Mouse (Mus musculus): ENCODE data around the gene Actrt3. TPM values are rescaled to one million over a fixed set of nuclear protein-coding genes. Genes with fewer than 3 reads are reported as not detected.

Gene Actrt3
- polyA plus RNA-seq, 1 experiment from 2014 or later: 0.11 TPM

DNA sequence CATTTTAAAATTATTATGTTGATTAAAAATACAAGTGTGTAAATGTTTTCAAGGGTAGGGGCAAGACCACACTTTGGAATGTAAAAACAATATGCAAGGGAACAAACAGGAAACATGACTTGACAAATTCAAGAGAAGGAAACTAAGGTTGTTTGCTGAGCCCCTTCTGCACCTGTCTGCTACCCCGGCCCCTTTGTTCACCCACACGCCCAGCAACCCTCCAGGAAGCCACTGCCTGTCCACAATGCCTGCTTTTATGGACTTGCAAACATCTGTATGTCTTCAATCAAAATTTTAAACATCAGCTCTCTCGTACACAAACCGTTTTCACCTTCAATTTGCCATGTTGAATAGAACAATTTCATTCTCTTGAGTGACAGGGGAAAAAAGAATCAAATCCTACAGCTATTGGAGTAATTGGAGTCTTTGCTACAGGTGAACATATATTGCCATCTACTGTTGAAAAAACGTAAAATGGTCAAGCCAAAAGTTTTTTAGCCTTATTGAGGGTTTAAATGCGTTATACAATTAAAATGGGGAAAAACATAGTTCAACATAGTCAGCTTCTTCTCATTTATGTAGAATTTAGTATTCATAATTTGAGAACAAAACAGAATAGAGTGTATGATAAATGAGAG, 38.9 kb downstream of the Actrt3 start:
- ATAC-seq (ENCODE audit: low FRiP score, low read depth): no peak
- H3K4me3 ChIP-seq: no peak overlapping the region
- WGBS: 32% methylated on average over 6 of the region's 6 CpGs

DNA sequence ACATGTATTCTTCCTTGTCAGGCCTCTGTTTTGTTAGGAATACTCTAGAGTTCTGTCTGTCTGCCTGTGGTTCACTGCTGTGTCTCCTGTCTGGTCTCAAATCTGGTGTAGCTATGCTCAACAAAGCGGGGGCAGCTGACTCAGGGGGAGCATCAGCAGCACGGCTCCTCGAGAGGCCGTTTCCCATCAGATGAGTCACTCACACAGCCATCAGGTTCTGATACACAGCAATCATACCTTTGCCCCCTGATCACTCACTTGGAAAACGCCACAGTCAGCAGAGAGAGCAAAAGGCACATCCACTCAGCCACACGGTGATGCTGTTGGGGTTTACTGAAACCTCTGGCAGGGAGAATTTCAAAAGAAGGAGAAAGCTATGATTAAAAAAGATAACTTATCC, 46.0 kb downstream of the Actrt3 start:
- Histone ChIP-seq H3K4me2 (replicated peaks) (no peak overlapping the region), H3K36me3 (no peaks in the 10 kb centered on the region), H3K4me1 (peaks cover 11% of the 10 kb centered on the region), H3K27me3 (no peaks in the 10 kb centered on the region), H3K27ac (no peak overlapping the region), H3K9me3 (no peaks in the 10 kb centered on the region), H3K9ac (no peak overlapping the region), H3K4me3 (no peak overlapping the region)
- 79% methylated on average over 6 of the region's 6 CpGs for WGBS
- no peak for ATAC-seq (ENCODE audit: low FRiP score, low read depth)

More for the DNA sequence above, 38.9 kb downstream of the Actrt3 start:
- Histone ChIP-seq H3K27ac (no peak overlapping the region), H3K27me3 (no peaks in the 10 kb centered on the region), H3K36me3 (no peaks in the 10 kb centered on the region), H3K4me1 (no peaks in the 10 kb centered on the region), H3K9ac (no peak overlapping the region), H3K4me2 (replicated peaks) (no peak overlapping the region), H3K9me3 (no peaks in the 10 kb centered on the region)

DNA sequence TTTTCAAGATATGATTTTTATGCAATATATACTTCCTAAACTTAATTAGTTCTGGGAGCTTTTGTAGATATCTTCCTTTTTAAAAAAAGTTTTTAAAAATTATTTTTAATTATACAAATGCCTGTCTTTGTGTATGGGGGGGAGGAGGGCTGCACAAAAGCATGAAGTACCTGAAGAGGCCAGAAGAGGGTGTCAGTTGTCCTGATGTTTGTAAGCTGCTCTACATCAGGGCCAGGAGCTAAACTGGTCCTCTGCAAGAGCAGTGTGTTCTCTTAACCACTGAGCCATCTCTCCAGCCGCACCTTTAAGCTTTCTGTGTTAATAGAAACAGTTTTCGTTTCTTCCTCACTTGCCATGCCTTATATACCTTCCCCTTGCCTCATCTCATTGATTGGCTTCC, 49.5 kb downstream of the Actrt3 start:
- no peak for ATAC-seq (ENCODE audit: low FRiP score, low read depth)
- Histone ChIP-seq H3K9me3 (no peaks in the 10 kb centered on the region), H3K9ac (no peak overlapping the region), H3K4me2 (replicated peaks) (no peak overlapping the region), H3K4me3 (no peak overlapping the region), H3K4me1 (peaks cover 31% of the 10 kb centered on the region), H3K27ac (no peak overlapping the region), H3K36me3 (no peaks in the 10 kb centered on the region), H3K27me3 (no peaks in the 10 kb centered on the region)
- 68% methylated on average over 2 of the region's 2 CpGs for WGBS

DNA sequence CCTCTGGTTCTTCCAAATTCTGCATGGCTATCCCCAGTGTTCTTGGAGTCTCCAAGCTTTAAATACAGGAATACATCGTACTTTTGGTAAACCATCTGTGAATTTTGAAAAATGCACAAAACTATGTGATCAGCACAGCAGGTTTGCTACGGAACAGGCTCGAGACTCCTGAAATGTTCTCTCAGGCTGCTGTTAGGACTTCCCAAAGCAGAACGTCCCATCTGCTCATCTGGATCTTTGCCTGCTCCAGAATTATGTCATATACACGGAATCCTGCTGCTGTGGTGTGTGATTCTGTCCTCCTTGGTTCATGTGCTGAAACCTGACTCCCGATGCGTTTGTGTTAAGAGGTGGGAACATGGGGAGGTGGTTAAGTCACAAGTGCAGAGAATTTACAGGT, 50.8 kb downstream of the Actrt3 start:
- no peak overlapping the region for H3K4me3 ChIP-seq
- H3K27ac ChIP-seq: no peak overlapping the region
- no peak overlapping the region for H3K4me2 ChIP-seq (replicated peaks)
- 45% methylated on average over 7 of the region's 7 CpGs for WGBS
- H3K9ac ChIP-seq: no peak overlapping the region
- no peaks in the 10 kb centered on the region for H3K27me3 ChIP-seq
- H3K4me1 ChIP-seq: peaks cover 31% of the 10 kb centered on the region
- no peaks in the 10 kb centered on the region for H3K36me3 ChIP-seq
- no peak for ATAC-seq (ENCODE audit: low FRiP score, low read depth)
- no peaks in the 10 kb centered on the region for H3K9me3 ChIP-seq

DNA sequence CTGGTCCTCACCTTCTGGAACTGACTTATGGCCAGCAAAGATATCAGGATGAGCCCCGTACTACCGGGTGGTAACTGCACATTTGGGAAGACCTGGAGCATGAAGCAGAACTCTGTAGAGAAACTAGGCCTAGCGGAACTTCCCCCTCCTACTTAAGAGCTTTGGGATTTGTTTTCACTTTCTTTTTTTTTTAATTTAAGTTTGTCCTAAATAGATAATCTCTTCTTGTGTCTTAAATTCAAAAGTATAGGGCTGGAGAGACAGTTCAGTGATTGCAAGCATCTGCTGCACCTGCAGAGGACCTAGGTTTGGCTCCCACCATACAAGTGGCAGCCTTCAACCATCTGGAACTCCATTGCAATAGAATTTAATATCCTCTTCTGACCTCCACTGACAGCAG, 51.8 kb downstream of the Actrt3 start, which contains the start of gene Mecom:
Gene Mecom (minus strand): TSS at position 101 of the 400 bp plus-strand sequence.
- Histone ChIP-seq H3K27ac (no peak within 1 kb of the TSS), H3K36me3 (no peaks in the 10 kb centered on the region), H3K9ac (no peak within 1 kb of the TSS), H3K4me1 (peaks cover 31% of the 10 kb centered on the region), H3K9me3 (no peaks in the 10 kb centered on the region), H3K4me2 (replicated peaks) (peak within 1 kb of the TSS; percentile 43), H3K4me3 (no peak within 1 kb of the TSS), H3K27me3 (no peaks in the 10 kb centered on the region)
- no peak for ATAC-seq (ENCODE audit: low FRiP score, low read depth)
- 80% methylated on average over 3 of the region's 3 CpGs for WGBS

Other genes with a start within 250 kb of the Actrt3 start
- gene Mecom, start 51.9 kb downstream of the Actrt3 start, polyA plus RNA-seq (2015; fragmentation: Nextera tagmentation; extraction: Ambion mirVana): 87.4 and 90.7 TPM in 2 replicates
- 35.6 and 38.0 TPM in 2 replicates for gene Mynn, start 2.1 kb upstream of the Actrt3 start, polyA plus RNA-seq (2015; fragmentation: Nextera tagmentation; extraction: Ambion mirVana)
- not detected in 2 replicates for gene Lrriq4, start 44.6 kb upstream of the Actrt3 start, polyA plus RNA-seq (2015; fragmentation: Nextera tagmentation; extraction: Ambion mirVana)
- gene Lrrc34, start 47.9 kb upstream of the Actrt3 start, polyA plus RNA-seq (2015; fragmentation: Nextera tagmentation; extraction: Ambion mirVana): 1.3 and 1.7 TPM in 2 replicates
- gene Lrrc31, start 99.9 kb upstream of the Actrt3 start, polyA plus RNA-seq (2015; fragmentation: Nextera tagmentation; extraction: Ambion mirVana): not detected in 2 replicates
- not detected in 2 replicates for gene Samd7, start 146.4 kb upstream of the Actrt3 start, polyA plus RNA-seq (2015; fragmentation: Nextera tagmentation; extraction: Ambion mirVana)
- gene Sec62, start 192.9 kb upstream of the Actrt3 start, polyA plus RNA-seq (2015; fragmentation: Nextera tagmentation; extraction: Ambion mirVana): 97.3 and 103 TPM in 2 replicates